Mouse (Mus musculus): ENCODE data around the gene St7.

- TF ChIP-seq POLR2A (IDR thresholded peaks at IDR 0.05; ENCODE audit: borderline replicate concordance, control insufficient read depth, low read depth, low read length) (no peak), CTCF (IDR thresholded peaks at IDR 0.05; ENCODE audit: control insufficient read depth, insufficient read depth, low read length) (no peak)
These were observed 213.0 kb downstream of the St7 start for GRCm38 (mm10) chr6:17905776-17906175.
